Mouse (Mus musculus) kidney, postnatal 25 days (tissue): ENCODE results near the gene Rasip1.

Source experiments
- DNase-seq, 2 experiments: peaks; one replicate each; pipeline ENCODE4 v3.0.0; 2021; ENCODE audit warnings: mixed read lengths in 2 of 2

Gene Rasip1

GRCm38 (mm10) chr7:45627261-45627660 is at the start of gene Rasip1:
Gene Rasip1 (plus strand): TSS chr7:45627488.
- DNase-seq, result peak; percentile 66 to 88

- DNase-seq, result peak in 1 of 2 experiments; percentile 33
Measured at GRCm38 (mm10) chr7:45585923-45586322, 41.4 kb upstream of the Rasip1 start.

DNA sequence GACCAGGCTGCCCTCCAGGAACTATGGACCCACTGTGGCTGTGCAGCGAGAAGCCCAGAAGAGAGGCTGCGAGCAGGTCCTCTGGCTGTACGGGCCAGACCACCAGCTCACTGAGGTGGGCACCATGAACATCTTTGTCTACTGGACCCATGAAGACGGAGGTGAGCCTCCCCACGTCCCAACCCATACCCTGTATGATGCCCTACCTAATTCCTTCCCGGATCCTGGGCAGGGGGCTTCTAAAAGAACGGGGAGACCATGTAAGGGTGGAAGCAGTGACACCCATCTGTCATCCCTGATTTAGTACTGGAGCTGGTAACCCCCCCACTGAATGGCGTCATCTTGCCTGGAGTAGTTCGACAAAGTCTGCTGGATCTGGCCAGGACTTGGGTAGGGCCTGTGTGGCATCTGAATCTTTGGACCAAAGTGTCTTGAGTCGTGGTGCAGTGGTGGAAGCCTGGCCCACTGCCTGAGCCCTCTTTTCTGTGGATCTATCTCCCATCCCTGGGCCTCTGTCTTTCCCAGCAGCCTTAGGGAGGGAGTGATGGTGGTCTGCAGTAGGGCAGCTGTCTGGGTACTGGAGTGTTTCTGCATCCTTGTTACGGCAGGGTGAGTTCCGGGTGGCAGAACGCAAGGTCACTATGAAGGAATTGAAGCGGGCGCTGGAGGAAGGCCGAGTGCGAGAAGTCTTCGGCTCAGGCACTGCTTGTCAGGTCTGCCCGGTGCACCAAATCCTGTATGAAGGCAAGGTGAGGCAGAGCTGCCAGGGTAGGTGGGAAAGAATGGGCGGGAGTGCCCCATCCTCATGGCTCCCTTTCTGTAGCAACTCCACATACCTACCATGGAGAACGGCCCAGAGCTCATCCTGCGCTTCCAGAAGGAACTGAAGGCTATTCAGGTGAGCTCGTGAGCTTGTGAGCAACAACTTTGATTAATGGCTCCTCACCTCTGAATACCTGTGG is 39.4 kb upstream of the Rasip1 start:
- DNase-seq, result peak in 1 of 2 experiments; percentile 34

GRCm38 (mm10) chr7:45589173-45589572 is 38.1 kb upstream of the Rasip1 start:
- DNase-seq, result peak; percentile 97 to 98

DNA sequence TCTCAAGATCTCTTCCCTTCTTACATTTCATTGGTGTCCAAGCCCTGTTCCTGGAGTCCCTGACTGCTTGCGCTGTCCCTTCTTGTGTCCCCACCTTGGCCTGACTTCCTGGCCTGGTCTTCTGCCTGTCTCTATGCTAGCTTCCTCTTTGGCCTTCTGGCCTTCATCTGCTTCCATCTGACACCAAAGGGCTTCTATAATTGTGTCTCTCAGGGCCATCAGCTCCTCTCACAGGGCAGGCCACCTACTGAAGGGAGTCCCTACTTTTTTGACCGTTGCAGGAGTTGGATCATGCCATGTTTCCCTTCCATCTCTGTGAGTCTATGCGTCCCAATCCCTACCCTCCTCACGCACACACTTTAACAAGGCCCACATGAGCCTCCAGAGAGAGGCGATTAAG is 37.4 kb upstream of the Rasip1 start:
- DNase-seq, result peak in 1 of 2 experiments; percentile 32

GRCm38 (mm10) chr7:45590874-45591273 is 36.4 kb upstream of the Rasip1 start:
- peak in 1 of 2 experiments; percentile 32 for DNase-seq

- DNase-seq, result peak in 1 of 2 experiments; percentile 15
Measured at GRCm38 (mm10) chr7:45591880-45592279, 35.4 kb upstream of the Rasip1 start.

DNA sequence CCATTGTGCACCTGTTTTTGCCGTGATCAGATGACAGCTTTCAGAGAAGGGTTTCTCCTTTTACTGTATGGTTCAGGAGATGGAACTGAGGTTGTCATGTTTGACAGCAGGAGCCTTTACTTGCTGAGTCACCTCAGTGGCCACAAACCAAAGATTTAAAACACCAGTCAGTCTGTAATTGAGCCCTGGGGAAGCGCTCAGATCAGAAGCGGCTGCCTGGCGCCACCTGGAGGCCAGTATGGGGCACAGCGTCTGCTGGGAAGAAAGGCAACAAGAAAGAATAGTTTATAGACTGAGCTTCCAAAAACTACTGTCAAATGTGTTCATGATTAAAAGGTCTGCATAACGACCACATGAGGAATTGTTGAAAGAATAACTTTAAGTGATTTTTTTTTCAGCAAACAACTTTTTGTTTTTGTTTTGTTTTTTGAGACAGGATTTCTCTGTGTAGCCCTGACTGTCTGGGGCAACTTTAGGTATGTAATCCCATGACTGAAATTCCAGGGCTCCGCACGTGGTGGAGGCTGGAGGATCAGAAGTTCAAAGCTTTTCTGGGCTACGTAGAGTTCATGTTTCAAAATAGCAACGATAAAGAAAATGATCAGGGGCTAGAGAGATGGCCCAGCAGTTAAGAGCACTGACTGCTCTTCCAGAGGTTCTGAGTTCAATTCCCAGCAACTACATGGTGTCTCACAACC is 34.0 kb upstream of the Rasip1 start:
- DNase-seq, result peak; percentile 73 to 77

GRCm38 (mm10) chr7:45595176-45595575 is 32.1 kb upstream of the Rasip1 start:
- DNase-seq, result no peak

- DNase-seq, result peak in 1 of 2 experiments; percentile 12
Measured at GRCm38 (mm10) chr7:45596107-45596506, 31.2 kb upstream of the Rasip1 start.

- peak in 1 of 2 experiments; percentile 29 for DNase-seq
Measured at GRCm38 (mm10) chr7:45597013-45597412, 30.3 kb upstream of the Rasip1 start.

- peak; percentile 50 to 76 for DNase-seq
Measured at GRCm38 (mm10) chr7:45597527-45597926, 29.8 kb upstream of the Rasip1 start.

GRCm38 (mm10) chr7:45598960-45599879 is 28.1 kb upstream of the Rasip1 start:
- DNase-seq, result no peak

GRCm38 (mm10) chr7:45605704-45606289 is 21.5 kb upstream of the Rasip1 start:
- no peak for DNase-seq

DNA sequence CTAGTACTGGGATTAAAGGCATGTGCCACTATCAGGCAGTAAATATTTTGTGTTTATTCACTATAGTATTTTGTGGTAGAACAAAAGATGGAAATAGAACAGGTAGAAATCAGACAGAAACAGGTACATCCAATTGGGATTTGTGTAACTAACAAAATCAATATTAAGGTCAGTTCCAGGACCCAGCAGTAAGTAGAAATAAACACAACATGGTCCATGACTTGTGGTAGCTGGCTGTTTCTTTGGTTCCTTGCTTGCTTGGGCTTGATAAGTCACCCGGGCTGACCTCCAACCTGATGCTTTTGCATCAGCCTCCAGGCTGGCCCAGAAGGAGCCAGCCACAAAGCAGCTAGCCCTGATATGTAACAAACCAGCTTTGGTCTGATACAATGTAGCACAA is 17.8 kb upstream of the Rasip1 start:
- DNase-seq, result no peak

DNA sequence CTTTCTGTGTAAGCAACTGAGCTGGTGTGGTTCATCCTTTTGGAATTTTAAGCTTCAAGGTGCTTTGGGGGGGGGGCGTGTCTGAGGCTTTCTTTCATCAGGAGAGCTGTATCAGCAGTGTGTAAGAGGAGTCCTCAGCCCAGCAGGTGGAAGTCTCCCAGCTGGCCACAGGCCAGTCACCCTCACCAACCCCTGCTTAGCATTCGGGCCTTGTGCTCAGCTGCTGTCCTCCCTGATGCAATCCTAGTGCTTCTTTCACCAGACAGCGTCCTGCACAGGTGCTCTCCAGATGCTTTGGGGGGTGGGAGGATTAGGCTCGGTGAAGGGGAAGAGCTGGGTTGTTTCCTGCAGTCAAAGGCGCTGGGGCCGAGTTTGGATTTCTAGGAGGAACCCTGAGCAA is 11.0 kb upstream of the Rasip1 start:
- DNase-seq, result peak; percentile 40 to 53

GRCm38 (mm10) chr7:45617042-45617695 is 10.1 kb upstream of the Rasip1 start, which contains the start of gene Fut1:
Gene Fut1 (plus strand): TSS chr7:45617289.
- no peak for DNase-seq

- no peak for DNase-seq
Measured at GRCm38 (mm10) chr7:45618316-45618715, 9.0 kb upstream of the Rasip1 start.

GRCm38 (mm10) chr7:45619592-45619991 is 7.7 kb upstream of the Rasip1 start:
- no peak for DNase-seq

DNA sequence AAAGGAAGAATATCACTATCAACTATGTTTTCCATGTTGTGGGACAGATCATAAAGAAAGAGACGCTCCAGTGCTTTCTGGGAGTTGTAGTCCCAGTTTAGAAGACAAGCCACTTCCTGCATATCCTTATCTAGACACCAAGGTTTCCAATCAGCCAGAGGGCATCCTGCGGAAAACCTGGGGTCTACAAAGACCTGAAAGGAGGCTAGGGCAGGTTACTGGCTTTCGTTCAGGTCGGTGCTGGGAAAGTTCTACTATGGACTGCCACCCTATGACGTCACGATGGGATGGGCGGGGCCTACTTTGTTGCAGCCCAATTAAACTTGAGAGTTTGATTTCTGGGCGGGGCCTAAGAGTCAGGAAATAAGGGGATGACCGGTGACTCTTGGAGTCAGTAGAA is 5.8 kb upstream of the Rasip1 start, which contains the start of gene Izumo1:
Gene Izumo1, plus strand, starts transcription at position 369 of the 400 bp plus-strand sequence.
- peak; percentile 66 to 76 for DNase-seq

DNA sequence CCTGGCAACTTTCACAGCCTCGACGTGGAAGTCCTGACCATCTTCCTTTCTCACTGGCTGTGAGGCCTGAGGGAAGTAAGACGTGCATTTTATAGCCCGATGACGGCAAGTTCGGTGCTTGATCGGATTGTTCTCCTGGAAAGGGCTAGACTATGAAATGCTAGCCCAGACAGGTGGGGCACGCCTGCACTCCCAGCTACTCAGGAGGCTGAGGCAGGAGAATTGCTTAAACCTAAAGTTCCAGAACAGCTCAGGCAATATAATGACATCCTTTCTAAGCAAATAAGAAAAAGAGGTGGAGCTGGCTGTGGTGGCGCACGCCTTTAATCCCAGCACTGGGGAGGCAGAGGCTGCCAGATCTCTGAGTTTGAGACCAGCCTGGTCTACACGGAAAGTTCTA is 3.8 kb upstream of the Rasip1 start:
- DNase-seq, result no peak
